Mouse (Mus musculus) embryonic facial prominence, embryonic 15.5 days (tissue): ENCODE results near the gene Akap8l. TPM values are rescaled to one million over a fixed set of nuclear protein-coding genes. Genes with fewer than 3 reads are reported as not detected.

ENCODE experiments used
- ATAC-seq: fragments of 200-750 bp; cut with Nextera tagmentation; 2 replicates; pipeline ENCODE4 v1.8.0; 2017; ENCODE audit warnings: low read depth, moderate TSS enrichment; ENCODE audit not compliant: insufficient number of reproducible peaks, low FRiP score, low TSS enrichment
- H3K27ac ChIP-seq: fragments of 300-500 bp; sonication (generic); replicated peaks from 2 replicates; pipeline ENCODE4 v1.5.1; 2015; ENCODE audit warnings: mild to moderate bottlenecking, inconsistent platforms
- H3K27me3 ChIP-seq: fragments of 300-500 bp; sonication (generic); 2 replicates; pipeline ENCODE4 v1.6.1; 2015; ENCODE audit warnings: inconsistent platforms
- H3K36me3 ChIP-seq: fragments of 300-500 bp; sonication (generic); 2 replicates; pipeline ENCODE4 v1.6.1; 2015; ENCODE audit warnings: mild to moderate bottlenecking, inconsistent platforms
- H3K4me1 ChIP-seq: fragments of 300-500 bp; sonication (generic); 2 replicates; pipeline ENCODE4 v1.6.1; 2015; ENCODE audit warnings: inconsistent platforms
- H3K4me2 ChIP-seq: fragments of 300-500 bp; sonication (generic); replicated peaks from 2 replicates; pipeline ENCODE4 v1.6.1; 2015; ENCODE audit warnings: mild to moderate bottlenecking, inconsistent platforms
- H3K4me3 ChIP-seq: fragments of 300-500 bp; sonication (generic); replicated peaks from 2 replicates; pipeline ENCODE4 v1.5.1; 2015; ENCODE audit warnings: mild to moderate bottlenecking, inconsistent platforms
- H3K9ac ChIP-seq: fragments of 300-500 bp; sonication (generic); 2 replicates; pipeline ENCODE4 v1.6.1; 2015; ENCODE audit warnings: inconsistent platforms
- H3K9me3 ChIP-seq: fragments of 300-500 bp; sonication (generic); replicated peaks from 2 replicates; pipeline ENCODE4 v1.6.1; 2016; ENCODE audit warnings: inconsistent platforms
- WGBS: fragments of 180-500 bp; shearing (Covaris S2); methylation state at CpG from one replicate; pipeline ENCODE4 v1.1.7; 2015; 5-methylcytosine and 5-hydroxymethylcytosine counted together
- polyA plus RNA-seq: library from polyadenylated mRNA; unstranded; fragments of >200 nt; fragmentation: Nextera tagmentation; extraction: Ambion mirVana; gene quantifications from 2 replicates; pipeline ENCODE4 v1.2.1, GENCODE M21; 2015

Gene Akap8l
- polyA plus RNA-seq, 1 experiment from 2014 or later: 110 TPM

DNA sequence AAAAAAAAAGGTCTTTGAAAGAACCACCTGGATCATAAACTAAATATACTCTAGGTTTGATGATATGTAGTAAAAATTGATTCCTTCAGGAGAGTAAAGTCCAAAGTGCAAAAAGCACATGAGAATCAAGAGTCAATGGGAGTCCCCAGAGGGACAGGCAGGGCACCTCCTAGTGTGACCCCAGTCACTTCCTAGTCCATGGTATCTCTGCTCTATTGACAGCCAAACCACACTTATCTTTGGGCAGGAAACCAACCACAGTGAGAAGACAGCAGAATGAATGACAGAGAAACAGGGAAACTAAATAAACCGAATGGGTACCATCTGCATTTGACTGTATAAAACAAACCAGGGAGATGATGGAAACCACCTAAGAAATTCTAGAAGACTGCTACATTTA, 10.3 kb downstream of the Akap8l start:
- no peaks in the 10 kb centered on the region for H3K27me3 ChIP-seq
- H3K36me3 ChIP-seq: peaks cover 64% of the 10 kb centered on the region
- no peak overlapping the region for H3K9ac ChIP-seq
- no peaks in the 10 kb centered on the region for H3K9me3 ChIP-seq
- H3K4me1 ChIP-seq: no peaks in the 10 kb centered on the region
- no peak for ATAC-seq
- H3K4me3 ChIP-seq: no peak overlapping the region
- WGBS: 68% methylated on average over 1 of the region's 1 CpGs
- no peak overlapping the region for H3K4me2 ChIP-seq
- H3K27ac ChIP-seq: no peak overlapping the region

GRCm38 (mm10) chr17:32335869-32336268, 14.5 kb downstream of the Akap8l start:
- Histone ChIP-seq H3K4me2 (no peak overlapping the region), H3K4me3 (no peak overlapping the region), H3K27ac (no peak overlapping the region), H3K27me3 (no peaks in the 10 kb centered on the region), H3K4me1 (no peaks in the 10 kb centered on the region), H3K9ac (no peak overlapping the region), H3K36me3 (peaks cover 75% of the 10 kb centered on the region), H3K9me3 (no peaks in the 10 kb centered on the region)
- no peak for ATAC-seq
- WGBS: 69% methylated on average over 2 of the region's 2 CpGs

- no peak overlapping the region for H3K9ac ChIP-seq
- WGBS: 91% methylated on average over 12 of the region's 12 CpGs
- H3K4me1 ChIP-seq: no peaks in the 10 kb centered on the region
- no peak overlapping the region for H3K4me3 ChIP-seq
- H3K27ac ChIP-seq: no peak overlapping the region
- H3K27me3 ChIP-seq: no peaks in the 10 kb centered on the region
- no peaks in the 10 kb centered on the region for H3K9me3 ChIP-seq
- no peak for ATAC-seq
- H3K4me2 ChIP-seq: no peak overlapping the region
- peaks cover 78% of the 10 kb centered on the region for H3K36me3 ChIP-seq
These were observed 15.5 kb downstream of the Akap8l start for GRCm38 (mm10) chr17:32334921-32335320.

GRCm38 (mm10) chr17:32333675-32334303, 16.6 kb downstream of the Akap8l start:
- Histone ChIP-seq H3K9ac (no peak overlapping the region), H3K4me3 (no peak overlapping the region), H3K4me2 (no peak overlapping the region), H3K27me3 (no peaks in the 10 kb centered on the region), H3K27ac (no peak overlapping the region), H3K36me3 (peaks cover 84% of the 10 kb centered on the region), H3K4me1 (no peaks in the 10 kb centered on the region), H3K9me3 (no peaks in the 10 kb centered on the region)
- 85% methylated on average over 31 of the region's 31 CpGs for WGBS
- ATAC-seq: peak; percentile 59; the same call in 1 of the 2 replicates

- H3K4me1 ChIP-seq: no peaks in the 10 kb centered on the region
- H3K27me3 ChIP-seq: no peaks in the 10 kb centered on the region
- H3K27ac ChIP-seq: no peak overlapping the region
- no peaks in the 10 kb centered on the region for H3K9me3 ChIP-seq
- H3K4me2 ChIP-seq: no peak overlapping the region
- peaks cover 45% of the 10 kb centered on the region for H3K36me3 ChIP-seq
- H3K4me3 ChIP-seq: no peak overlapping the region
- ATAC-seq: no peak
- H3K9ac ChIP-seq: no peak overlapping the region
These were observed 22.9 kb downstream of the Akap8l start for GRCm38 (mm10) chr17:32327501-32327900.

GRCm38 (mm10) chr17:32322809-32323208, 27.6 kb downstream of the Akap8l start:
- no peak overlapping the region for H3K27ac ChIP-seq
- no peaks in the 10 kb centered on the region for H3K9me3 ChIP-seq
- peaks cover 18% of the 10 kb centered on the region for H3K4me1 ChIP-seq
- H3K36me3 ChIP-seq: peaks cover 19% of the 10 kb centered on the region
- H3K27me3 ChIP-seq: no peaks in the 10 kb centered on the region
- no peak overlapping the region for H3K9ac ChIP-seq
- 91% methylated on average over 1 of the region's 1 CpGs for WGBS
- no peak overlapping the region for H3K4me2 ChIP-seq
- ATAC-seq: no peak
- no peak overlapping the region for H3K4me3 ChIP-seq

DNA sequence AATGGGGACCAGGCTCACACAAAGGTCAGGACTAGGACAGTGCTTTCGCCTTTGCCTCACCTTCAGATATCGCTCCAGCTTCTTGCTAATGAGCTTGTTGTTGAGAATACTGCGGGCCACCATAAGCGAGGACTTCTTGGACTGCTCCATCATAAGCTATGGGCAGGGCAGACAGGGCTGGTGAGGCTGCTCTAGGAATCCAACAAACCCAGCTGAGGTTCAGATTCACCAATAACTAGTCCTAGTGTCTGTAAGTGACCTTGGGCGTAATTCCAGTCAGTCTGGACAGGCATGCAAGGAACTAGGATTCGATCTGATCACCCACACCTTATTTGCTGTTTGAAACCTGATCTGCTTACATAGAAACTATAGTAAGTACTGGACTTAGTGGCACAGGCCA, 28.6 kb downstream of the Akap8l start:
- Histone ChIP-seq H3K27ac (peak overlapping the region; percentile 98), H3K9me3 (no peaks in the 10 kb centered on the region), H3K27me3 (no peaks in the 10 kb centered on the region), H3K4me2 (peak overlapping the region; percentile 49), H3K4me3 (peak overlapping the region; percentile 90), H3K9ac (peak overlapping the region; percentile 58), H3K4me1 (peaks cover 18% of the 10 kb centered on the region), H3K36me3 (peaks cover 29% of the 10 kb centered on the region)
- no peak for ATAC-seq
- 16% methylated on average over 6 of the region's 6 CpGs for WGBS

DNA sequence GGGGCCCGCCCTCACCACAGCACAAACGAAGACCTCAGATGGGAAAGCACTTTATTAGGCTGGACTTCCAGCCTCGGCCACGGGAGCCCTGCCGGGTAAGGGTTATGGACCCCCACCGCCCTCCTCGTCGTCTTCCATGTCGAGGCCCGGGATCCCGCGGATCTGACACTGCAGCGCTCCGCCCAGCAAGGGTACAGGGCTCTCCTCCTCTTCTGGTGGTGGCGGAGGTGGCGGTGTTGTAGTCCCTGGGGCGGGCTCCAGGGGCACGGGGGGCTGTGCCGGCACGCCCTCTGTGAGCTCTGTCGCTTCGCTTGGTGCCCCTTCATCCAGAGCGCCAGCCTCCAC, 29.0 kb downstream of the Akap8l start:
- Histone ChIP-seq H3K36me3 (peaks cover 34% of the 10 kb centered on the region), H3K4me1 (peaks cover 18% of the 10 kb centered on the region), H3K27ac (peak overlapping the region; percentile 98), H3K27me3 (no peaks in the 10 kb centered on the region), H3K9ac (peak overlapping the region; percentile 58), H3K4me3 (peak overlapping the region; percentile 90), H3K4me2 (peak overlapping the region; percentile 49), H3K9me3 (no peaks in the 10 kb centered on the region)
- ATAC-seq: peak; percentile 59
- WGBS: 1% methylated on average over 23 of the region's 23 CpGs

- WGBS: under 1% methylated on average over 83 of the region's 83 CpGs
- peaks cover 35% of the 10 kb centered on the region for H3K36me3 ChIP-seq
- H3K9me3 ChIP-seq: no peaks in the 10 kb centered on the region
- peak within 1 kb of the TSS; percentile 73 for H3K4me2 ChIP-seq
- H3K27ac ChIP-seq: peak within 1 kb of the TSS; percentile 98
- H3K9ac ChIP-seq: peak within 1 kb of the TSS; percentile 85
- no peaks in the 10 kb centered on the region for H3K27me3 ChIP-seq
- H3K4me1 ChIP-seq: peaks cover 18% of the 10 kb centered on the region
- H3K4me3 ChIP-seq: peak within 1 kb of the TSS; percentile 90
- peak; percentile 99 for ATAC-seq
These were observed 29.6 kb downstream of the Akap8l start, which contains the start of gene Akap8 for GRCm38 (mm10) chr17:32320597-32321389. Gene Akap8, minus strand, starts transcription at chr17:32321238.

DNA sequence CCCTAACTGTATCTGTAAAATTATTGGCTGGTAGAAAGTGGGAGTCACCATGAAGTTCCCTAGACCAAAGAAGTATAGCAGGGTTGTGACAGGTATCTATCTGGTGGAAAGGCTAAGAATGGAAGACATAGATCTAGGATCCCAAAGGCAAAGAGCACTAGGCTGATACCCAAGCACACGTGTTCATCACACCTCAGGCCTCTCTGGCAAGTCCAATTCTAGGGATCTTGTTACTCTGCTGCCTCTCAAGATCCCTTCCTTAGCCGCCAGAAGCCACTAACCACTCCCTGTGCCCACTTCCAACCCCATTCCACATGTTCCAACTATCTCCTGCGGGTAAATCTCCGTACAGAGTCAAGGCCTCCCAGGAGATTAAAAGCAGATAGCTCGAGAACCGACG, 30.5 kb downstream of the Akap8l start:
- under 1% methylated on average over 7 of the region's 7 CpGs for WGBS
- ATAC-seq: no peak

GRCm38 (mm10) chr17:32317708-32318107, 32.7 kb downstream of the Akap8l start:
- Histone ChIP-seq H3K27ac (no peak overlapping the region), H3K4me1 (peaks cover 18% of the 10 kb centered on the region), H3K36me3 (peaks cover 51% of the 10 kb centered on the region), H3K4me2 (no peak overlapping the region), H3K4me3 (no peak overlapping the region), H3K9ac (no peak overlapping the region), H3K27me3 (no peaks in the 10 kb centered on the region), H3K9me3 (no peaks in the 10 kb centered on the region)
- no peak for ATAC-seq
- 75% methylated on average over 3 of the region's 3 CpGs for WGBS

More for the DNA sequence above, 30.5 kb downstream of the Akap8l start:
- Histone ChIP-seq H3K27ac (peak overlapping the region; percentile 98), H3K9ac (peak overlapping the region; percentile 85), H3K36me3 (peaks cover 42% of the 10 kb centered on the region), H3K4me1 (peaks cover 18% of the 10 kb centered on the region), H3K9me3 (no peaks in the 10 kb centered on the region), H3K27me3 (no peaks in the 10 kb centered on the region), H3K4me3 (peak overlapping the region; percentile 90), H3K4me2 (peak overlapping the region; percentile 73)
